Mouse (Mus musculus) retina, postnatal 1 day (tissue): ENCODE measurements around the gene Tespa1.
"Not testable (repeated sequence)": the region's sequence is repeated elsewhere in the genome, so short reads cannot be mapped to it uniquely, and the experiment has no call there.

Source experiments
- DNase-seq: peaks from one replicate; pipeline ENCODE4 v3.0.0-alpha.2; 2012

Gene Tespa1

GRCm38 (mm10) chr10:130363438-130364164 is 40.9 kb downstream of the Tespa1 start:
- DNase-seq = peak; percentile 64

- no peak for DNase-seq
Measured at GRCm38 (mm10) chr10:130364766-130365165, 42.1 kb downstream of the Tespa1 start.

- no peak for DNase-seq
Measured at GRCm38 (mm10) chr10:130368384-130368783, 45.7 kb downstream of the Tespa1 start.

GRCm38 (mm10) chr10:130370005-130370682 is 47.5 kb downstream of the Tespa1 start:
- no peak for DNase-seq

- no peak for DNase-seq
Measured at GRCm38 (mm10) chr10:130371644-130372043, 49.0 kb downstream of the Tespa1 start.

GRCm38 (mm10) chr10:130372491-130373173 is 50.0 kb downstream of the Tespa1 start:
- DNase-seq = no peak

- DNase-seq = no peak
Measured at GRCm38 (mm10) chr10:130375145-130375544, 52.5 kb downstream of the Tespa1 start.

- DNase-seq = no peak
Measured at GRCm38 (mm10) chr10:130394232-130394631, 71.6 kb downstream of the Tespa1 start, which contains the start of gene Vmn2r84. Gene Vmn2r84, minus strand, starts transcription at chr10:130394332.

GRCm38 (mm10) chr10:130412167-130412698 is 89.6 kb downstream of the Tespa1 start:
- DNase-seq = not testable (repeated sequence)
